Mouse (Mus musculus) stomach, postnatal 0 days (tissue): Measurements from ENCODE around the gene Fars2. TPM values are rescaled to one million over a fixed set of nuclear protein-coding genes. Genes with fewer than 3 reads are reported as not detected.

Source experiments
- ATAC-seq: fragments of 200-750 bp; cut with Nextera tagmentation; 2 replicates; pipeline ENCODE4 v1.8.0; 2017; ENCODE audit not compliant: low FRiP score, low TSS enrichment
- DNase-seq: peaks from one replicate; pipeline ENCODE4 v3.0.0-alpha.2; 2016; ENCODE audit warnings: low spot score
- H3K27ac ChIP-seq: fragments of 300-500 bp; sonication (generic); replicated peaks from 2 replicates; pipeline ENCODE4 v1.5.1; 2014; ENCODE audit warnings: mild to moderate bottlenecking, control low read depth
- H3K27me3 ChIP-seq: fragments of 300-500 bp; sonication (generic); 2 replicates; pipeline ENCODE4 v1.6.1; 2014; ENCODE audit warnings: low read length; ENCODE audit not compliant: control insufficient read depth, insufficient read depth
- H3K36me3 ChIP-seq: fragments of 300-500 bp; sonication (generic); 2 replicates; pipeline ENCODE4 v1.6.1; 2014; ENCODE audit warnings: low read length, mixed read lengths; ENCODE audit not compliant: control insufficient read depth, insufficient read depth
- H3K4me1 ChIP-seq: fragments of 300-500 bp; sonication (generic); replicated peaks from 2 replicates; pipeline ENCODE4 v1.6.1; 2014; ENCODE audit warnings: antibody characterized with exemption; ENCODE audit not compliant: control insufficient read depth, insufficient read depth
- H3K4me2 ChIP-seq: fragments of 300-500 bp; sonication (generic); replicated peaks from 2 replicates; pipeline ENCODE4 v1.6.1; 2014; ENCODE audit warnings: low read depth, mild to moderate bottlenecking, control low read depth, moderate library complexity
- H3K4me3 ChIP-seq: fragments of 300-500 bp; sonication (generic); 2 replicates; pipeline ENCODE4 v1.5.1; 2014; ENCODE audit warnings: low read depth, low read length, control low read depth
- H3K9ac ChIP-seq: fragments of 300-500 bp; sonication (generic); 2 replicates; pipeline ENCODE4 v1.6.1; 2014; ENCODE audit warnings: mild to moderate bottlenecking, low read length, control low read depth, mixed read lengths
- H3K9me3 ChIP-seq: fragments of 300-500 bp; sonication (generic); 2 replicates; pipeline ENCODE4 v1.6.1; 2016; ENCODE audit warnings: low read length; ENCODE audit not compliant: control insufficient read depth
- CTCF ChIP-seq: IDR thresholded peaks from 2 replicates; pipeline ENCODE4 v1.5.1; 2016; ENCODE audit warnings: antibody characterized with exemption, low read depth, mild to moderate bottlenecking, moderate library complexity
- EP300 ChIP-seq: optimal IDR thresholded peaks from 2 replicates; pipeline ENCODE3; 2016; ENCODE audit warnings: antibody characterized with exemption
- WGBS: fragments of 180-500 bp; shearing (Covaris S2); extraction: QIAGEN DNeasy Blood & Tissue Kit; methylation state at CpG from one replicate; pipeline ENCODE4 v1.1.7; 2014; 5-methylcytosine and 5-hydroxymethylcytosine counted together
- polyA plus RNA-seq: library from polyadenylated mRNA; unstranded; fragments of >200 nt; fragmentation: Nextera tagmentation; extraction: Ambion mirVana; gene quantifications from 2 replicates; pipeline ENCODE4 v1.2.1, GENCODE M21; 2015

The Fars2 gene
- polyA plus RNA-seq, 1 experiment from 2014 or later, result 31.7 TPM

DNA sequence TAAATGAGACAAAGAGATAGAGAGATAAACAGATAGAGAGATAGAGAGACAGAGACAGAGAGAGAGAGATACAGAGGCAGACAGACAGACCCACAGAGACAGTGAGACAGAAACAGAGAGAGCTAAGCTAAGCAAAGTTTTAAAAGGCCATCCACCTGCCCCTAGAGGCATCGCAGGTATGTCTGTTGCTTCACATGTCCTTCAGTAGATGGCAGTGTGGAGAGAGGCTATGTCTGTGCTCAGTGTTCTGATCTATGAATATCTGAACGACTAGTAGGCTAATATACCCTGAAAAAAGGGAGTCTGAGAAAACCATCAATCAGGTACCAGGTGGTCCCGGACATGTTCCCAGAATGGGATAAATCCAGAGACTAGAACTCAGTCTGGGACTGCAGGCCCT is 537.0 kb downstream of the Fars2 start:
- H3K4me2 ChIP-seq, result no peak overlapping the region
- no peaks in the 10 kb centered on the region for H3K4me1 ChIP-seq
- H3K9ac ChIP-seq, result no peak overlapping the region
- H3K4me3 ChIP-seq, result no peak overlapping the region
- no peak for TF ChIP-seq EP300
- peak; percentile 48 for TF ChIP-seq CTCF
- no peaks in the 10 kb centered on the region for H3K9me3 ChIP-seq
- H3K36me3 ChIP-seq, result no peaks in the 10 kb centered on the region
- ATAC-seq (no peak), DNase-seq (no peak)
- WGBS, result 76% methylated on average over 3 of the region's 3 CpGs
- H3K27ac ChIP-seq, result no peak overlapping the region
- H3K27me3 ChIP-seq, result no peaks in the 10 kb centered on the region

DNA sequence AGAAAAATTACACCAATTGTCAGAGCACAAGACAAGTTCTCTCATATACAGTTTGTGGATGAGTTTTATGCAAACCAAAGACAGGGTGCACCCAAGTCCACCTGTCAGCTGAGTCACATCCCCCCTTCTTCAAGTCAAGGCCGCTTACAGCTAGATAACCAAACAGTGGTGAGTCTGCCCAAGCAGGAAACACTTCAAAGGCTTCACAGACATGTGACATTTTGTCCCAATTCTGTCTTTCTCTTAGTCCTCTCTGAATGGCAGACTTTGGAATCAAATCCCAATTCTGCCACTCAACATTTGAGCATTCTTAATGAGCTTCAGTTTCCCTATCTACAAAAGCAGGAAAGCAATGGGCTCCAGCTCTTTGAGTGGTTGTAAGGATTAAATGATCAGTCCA is 562.1 kb downstream of the Fars2 start:
- Histone ChIP-seq H3K4me3 (no peak overlapping the region), H3K27ac (no peak overlapping the region), H3K4me1 (no peaks in the 10 kb centered on the region), H3K36me3 (no peaks in the 10 kb centered on the region), H3K9me3 (no peaks in the 10 kb centered on the region), H3K4me2 (no peak overlapping the region), H3K27me3 (no peaks in the 10 kb centered on the region), H3K9ac (no peak overlapping the region)
- no peak for ATAC-seq
- no peak for DNase-seq
- 77% methylated on average over 1 of the region's 1 CpGs for WGBS
- no peak for TF ChIP-seq EP300

DNA sequence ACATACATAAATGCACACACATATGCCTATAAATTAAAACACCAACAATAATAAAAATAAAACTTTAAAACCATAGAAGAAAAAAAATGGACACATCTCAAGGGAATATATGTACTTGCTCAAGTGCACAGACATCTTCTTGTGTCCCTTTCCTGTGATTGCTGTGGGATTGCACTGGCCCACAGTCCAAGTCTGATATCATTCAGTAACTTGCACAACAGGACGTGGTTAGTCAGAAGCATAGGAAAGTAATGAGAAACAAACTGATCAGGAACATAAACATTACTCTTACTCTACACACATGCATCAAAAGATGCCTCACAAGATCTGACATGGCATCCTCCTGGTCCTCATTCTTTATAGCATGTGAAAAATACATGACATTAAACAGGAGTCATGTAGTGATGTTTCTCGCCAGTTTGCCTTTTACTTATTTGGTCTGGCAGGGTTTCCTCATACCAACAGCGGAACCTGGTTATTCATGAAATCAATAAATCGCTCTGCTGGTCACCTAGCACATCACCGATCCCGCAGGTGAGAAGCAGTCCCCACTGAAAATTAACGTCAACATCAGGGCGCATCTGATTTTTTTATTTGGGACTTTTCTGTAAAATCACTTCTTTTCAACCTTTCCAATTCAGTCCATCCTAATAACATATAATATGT is 563.6 kb downstream of the Fars2 start:
- no peaks in the 10 kb centered on the region for H3K9me3 ChIP-seq
- H3K4me3 ChIP-seq, result no peak overlapping the region
- H3K9ac ChIP-seq, result no peak overlapping the region
- 84% methylated on average over 8 of the region's 8 CpGs for WGBS
- no peak overlapping the region for H3K4me2 ChIP-seq
- no peak for TF ChIP-seq EP300
- no peak for TF ChIP-seq CTCF
- ATAC-seq (no peak), DNase-seq (no peak)
- no peak overlapping the region for H3K27ac ChIP-seq
- H3K27me3 ChIP-seq, result no peaks in the 10 kb centered on the region
- H3K4me1 ChIP-seq, result no peaks in the 10 kb centered on the region
- no peaks in the 10 kb centered on the region for H3K36me3 ChIP-seq

DNA sequence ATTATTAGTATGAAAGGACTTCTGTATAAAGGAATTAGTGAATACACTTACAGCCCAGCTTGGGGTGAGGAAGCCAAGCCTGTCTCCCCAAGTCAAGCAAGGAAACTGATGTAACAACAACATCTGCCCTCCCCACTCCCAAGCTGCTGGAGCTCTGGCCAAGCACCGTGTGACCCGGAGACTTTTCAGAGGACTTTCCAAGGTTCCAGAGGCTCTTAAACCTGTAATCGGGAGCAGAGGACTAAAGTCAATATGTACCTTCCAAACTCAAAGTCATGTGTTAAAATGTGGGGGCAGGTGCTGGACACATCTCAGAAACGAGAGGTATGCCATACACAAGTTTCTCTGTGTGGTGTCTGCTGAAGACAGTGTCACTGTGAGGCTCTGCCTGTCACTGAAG is 566.4 kb downstream of the Fars2 start:
- H3K9ac ChIP-seq, result no peak overlapping the region
- H3K4me3 ChIP-seq, result no peak overlapping the region
- H3K4me1 ChIP-seq, result no peaks in the 10 kb centered on the region
- no peak overlapping the region for H3K27ac ChIP-seq
- 48% methylated on average over 4 of the region's 4 CpGs for WGBS
- DNase-seq (peak; percentile 13), ATAC-seq (no peak)
- H3K4me2 ChIP-seq, result no peak overlapping the region
- H3K9me3 ChIP-seq, result no peaks in the 10 kb centered on the region
- no peaks in the 10 kb centered on the region for H3K27me3 ChIP-seq
- no peaks in the 10 kb centered on the region for H3K36me3 ChIP-seq
- TF ChIP-seq EP300 (no peak), CTCF (no peak)

DNA sequence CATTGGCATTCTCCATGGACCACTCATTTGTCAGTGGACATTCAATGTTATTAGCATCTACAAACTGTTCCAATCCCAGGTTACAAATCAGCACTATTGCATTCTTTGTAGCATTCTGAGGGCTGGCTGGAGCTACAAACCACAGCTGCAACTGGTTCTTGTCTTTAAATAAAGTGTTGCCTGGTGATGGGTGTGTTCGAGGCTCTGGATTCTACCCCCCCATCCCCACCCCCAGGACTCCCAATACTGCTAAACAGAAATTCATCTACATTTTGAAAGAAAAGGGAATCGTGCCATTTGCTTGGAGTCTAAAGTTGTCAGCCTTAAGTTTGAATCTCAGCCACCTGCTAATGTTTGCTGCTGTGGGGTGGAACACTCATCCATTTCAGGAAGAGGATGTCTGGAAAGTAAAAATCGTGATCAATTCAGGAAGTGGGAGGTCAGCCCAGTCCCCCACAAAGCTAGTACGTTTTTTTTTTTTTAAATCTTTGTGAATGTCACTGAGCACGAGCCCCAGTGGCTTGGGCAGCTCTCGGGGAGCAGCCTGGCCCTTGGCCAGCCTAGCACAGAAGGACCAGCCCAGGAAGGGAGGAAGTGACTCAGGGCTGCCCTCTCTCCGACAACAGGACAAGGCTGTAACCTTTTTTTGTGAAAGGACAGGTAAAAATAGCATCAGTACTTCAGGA is 578.4 kb downstream of the Fars2 start:
- DNase-seq (no peak), ATAC-seq (no peak)
- H3K9me3 ChIP-seq, result no peaks in the 10 kb centered on the region
- no peaks in the 10 kb centered on the region for H3K4me1 ChIP-seq
- H3K9ac ChIP-seq, result no peak overlapping the region
- no peaks in the 10 kb centered on the region for H3K36me3 ChIP-seq
- no peak overlapping the region for H3K4me2 ChIP-seq
- no peaks in the 10 kb centered on the region for H3K27me3 ChIP-seq
- TF ChIP-seq EP300 (no peak), CTCF (no peak)
- H3K4me3 ChIP-seq, result no peak overlapping the region
- 36% methylated on average over 7 of the region's 7 CpGs for WGBS
- no peak overlapping the region for H3K27ac ChIP-seq

DNA sequence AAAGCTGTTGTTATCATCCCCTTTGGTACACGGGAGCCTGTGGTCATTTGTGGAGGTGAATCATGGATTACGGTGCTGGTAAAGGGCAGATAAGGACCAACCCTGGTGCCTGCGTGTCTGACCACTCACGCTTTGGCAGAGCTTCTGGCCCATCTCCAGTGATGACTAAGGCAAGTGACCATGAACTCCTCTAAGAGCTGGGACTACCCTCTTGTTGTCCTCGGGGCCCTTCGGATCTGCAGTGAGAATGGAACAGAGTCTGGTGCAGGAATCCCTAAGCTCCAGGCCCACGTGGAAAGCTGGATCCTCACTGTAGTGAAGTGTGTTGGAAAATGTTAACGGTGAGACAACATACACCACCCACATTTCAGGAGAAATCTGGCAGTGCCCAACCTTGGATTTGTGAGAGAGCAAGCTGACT is 579.1 kb downstream of the Fars2 start:
- H3K4me2 ChIP-seq, result no peak overlapping the region
- TF ChIP-seq EP300 (no peak), CTCF (no peak)
- no peak for DNase-seq
- H3K4me1 ChIP-seq, result no peaks in the 10 kb centered on the region
- no peak overlapping the region for H3K27ac ChIP-seq
- H3K27me3 ChIP-seq, result no peaks in the 10 kb centered on the region
- H3K4me3 ChIP-seq, result no peak overlapping the region
- no peaks in the 10 kb centered on the region for H3K36me3 ChIP-seq
- ATAC-seq, result no peak
- H3K9ac ChIP-seq, result no peak overlapping the region
- WGBS, result 75% methylated on average over 8 of the region's 8 CpGs
- no peaks in the 10 kb centered on the region for H3K9me3 ChIP-seq
